Mouse (Mus musculus) adrenal gland, adult (tissue): ENCODE measurements at regions not wholly inside any gene's neighbourhood (a gene's known extent, or its start where the extent isn't known, plus 50 kb on each side); places are given as distances from the start of the nearest gene placed in this dataset.
A peak's percentile ranks its signal among the peaks of the same experiment; 100 is the strongest.

Source experiments
- DNase-seq, 2 experiments: peaks; one replicate each; pipeline ENCODE4 v3.0.0; 2022 to 2023; ENCODE audit warnings: low spot score in 1 of 2; ENCODE audit not compliant: inconsistent age in 2 of 2

- DNase-seq: no peak
Observed at GRCm38 (mm10) chr11:43370025-43370424, 56.0 kb downstream of the Pttg1 start.

- no peak for DNase-seq
Observed at GRCm38 (mm10) chr11:43368346-43368745, 57.7 kb downstream of the Pttg1 start.

- no peak for DNase-seq
Observed at GRCm38 (mm10) chr11:43361858-43362257, 64.2 kb downstream of the Pttg1 start.

GRCm38 (mm10) chr11:43358390-43359291 lies 67.4 kb downstream of the Pttg1 start:
- DNase-seq: no peak

GRCm38 (mm10) chr11:43353602-43354001 lies 72.4 kb downstream of the Pttg1 start:
- no peak for DNase-seq

GRCm38 (mm10) chr11:43353030-43353429 lies 73.0 kb downstream of the Pttg1 start:
- no peak for DNase-seq

- no peak for DNase-seq
Observed at GRCm38 (mm10) chr11:43351818-43352217, 74.2 kb downstream of the Pttg1 start.

GRCm38 (mm10) chr11:43351348-43351747 lies 74.7 kb downstream of the Pttg1 start:
- peak in 1 of 2 experiments; percentile 28 for DNase-seq

GRCm38 (mm10) chr11:43350242-43350641 lies 75.8 kb downstream of the Pttg1 start:
- DNase-seq: no peak

GRCm38 (mm10) chr11:43349564-43349963 lies 76.5 kb downstream of the Pttg1 start:
- peak; percentile 9 to 55 for DNase-seq

- DNase-seq: peak; percentile 68 to 93
Observed at GRCm38 (mm10) chr11:43348571-43348970, 77.5 kb downstream of the Pttg1 start.

- no peak for DNase-seq
Observed at GRCm38 (mm10) chr11:43346489-43346888, 79.6 kb downstream of the Pttg1 start.

GRCm38 (mm10) chr11:43344767-43345561 lies 81.1 kb downstream of the Pttg1 start:
- DNase-seq: no peak

GRCm38 (mm10) chr11:43343574-43343973 lies 82.5 kb downstream of the Pttg1 start:
- DNase-seq: no peak

- DNase-seq: no peak
Observed at GRCm38 (mm10) chr11:43338377-43338993, 87.6 kb downstream of the Pttg1 start.

- DNase-seq: no peak
Observed at GRCm38 (mm10) chr11:43335668-43336265, 90.3 kb downstream of the Pttg1 start.

- no peak for DNase-seq
Observed at GRCm38 (mm10) chr11:43333547-43333946, 92.5 kb downstream of the Pttg1 start.

- no peak for DNase-seq
Observed at GRCm38 (mm10) chr11:43313996-43314395, 112.1 kb downstream of the Pttg1 start.
